Mouse (Mus musculus): ENCODE measurements around the gene Rbm20. TPM values are rescaled to one million over a fixed set of nuclear protein-coding genes. Genes with fewer than 3 reads are reported as not detected.

Rbm20 gene
- polyA plus RNA-seq, 1 experiment from 2014 or later: 52.0 TPM

Other genes starting within 250 kb of the Rbm20 start
- 6.7 and 7.4 TPM in 2 replicates for gene Dusp5, start 148.2 kb upstream of the Rbm20 start, polyA plus RNA-seq (2014; fragmentation: Nextera tagmentation; extraction: Ambion mirVana)
- 276 and 280 TPM in 2 replicates for gene Nutf2-ps1, start 88.2 kb upstream of the Rbm20 start, polyA plus RNA-seq (2014; fragmentation: Nextera tagmentation; extraction: Ambion mirVana)
- gene Smc3, start 76.9 kb upstream of the Rbm20 start, polyA plus RNA-seq (2014; fragmentation: Nextera tagmentation; extraction: Ambion mirVana): 37.0 and 38.5 TPM in 2 replicates
- gene Pdcd4, start 214.9 kb downstream of the Rbm20 start, polyA plus RNA-seq (2014; fragmentation: Nextera tagmentation; extraction: Ambion mirVana): 39.6 and 45.6 TPM in 2 replicates

All from heart, embryonic 14.5 days (tissue).